Mouse (Mus musculus): ENCODE measurements around the gene Dnmbp.
"Not testable (repeated sequence)": the region's sequence is repeated elsewhere in the genome, so short reads cannot be mapped to it uniquely, and the experiment has no call there.

GRCm38 (mm10) chr19:43952936-43953335 lies 12.9 kb upstream of the Dnmbp start:
- TF ChIP-seq CTCF (IDR thresholded peaks at IDR 0.05; ENCODE audit: extremely low read depth, insufficient read length, insufficient replicate concordance, low read depth, low read length); POLR2A (IDR thresholded peaks at IDR 0.05; ENCODE audit: low read depth, low read length): not testable (repeated sequence)

Measured in small intestine, adult 2 months (tissue).